Mouse (Mus musculus): ENCODE results near the gene Ubqln5. TPM values are rescaled to one million over a fixed set of nuclear protein-coding genes. Genes with fewer than 3 reads are reported as not detected.

Ubqln5 gene
- not detected in 2 replicates for polyA plus RNA-seq (2015; fragmentation: Nextera tagmentation; extraction: Ambion mirVana)

- no peak for ATAC-seq (ENCODE audit: insufficient number of reproducible peaks, low FRiP score, low TSS enrichment, low read depth)
- Histone ChIP-seq H3K4me3 (replicated peaks) (no peak within 1 kb of the TSS), H3K9ac (no peak within 1 kb of the TSS), H3K27me3 (no peaks in the 10 kb centered on the region), H3K9me3 (replicated peaks) (no peaks in the 10 kb centered on the region), H3K4me1 (no peaks in the 10 kb centered on the region), H3K27ac (replicated peaks) (no peak within 1 kb of the TSS), H3K36me3 (no peaks in the 10 kb centered on the region), H3K4me2 (replicated peaks) (no peak within 1 kb of the TSS)
- 87% methylated on average over 5 of the region's 5 CpGs for WGBS
These were observed at the start of gene Ubqln5 for GRCm38 (mm10) chr7:104129726-104130125. Ubqln5 (minus strand) TSS chr7:104129826.

DNA sequence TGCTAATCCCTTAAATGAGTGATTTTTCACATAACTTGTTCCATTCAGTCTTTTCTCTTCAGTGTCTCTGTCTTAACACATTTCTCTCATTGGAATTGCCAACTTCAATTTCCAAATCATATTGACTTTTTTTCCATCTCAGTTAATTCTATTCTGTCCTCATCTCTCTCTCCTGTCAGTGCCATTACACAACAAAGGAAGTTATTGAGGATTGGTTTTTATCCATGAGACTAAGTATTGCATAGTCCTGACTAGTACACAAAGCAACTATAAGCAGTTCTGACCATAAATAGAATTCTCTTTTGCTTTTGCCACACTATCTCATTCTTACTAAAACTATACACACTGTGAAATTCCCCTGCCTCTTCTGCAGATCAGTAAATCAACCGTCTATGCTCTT is 49.4 kb upstream of the Ubqln5 start:
- Histone ChIP-seq H3K9me3 (replicated peaks) (no peaks in the 10 kb centered on the region), H3K36me3 (no peaks in the 10 kb centered on the region), H3K27me3 (no peaks in the 10 kb centered on the region), H3K27ac (replicated peaks) (no peak overlapping the region), H3K4me1 (no peaks in the 10 kb centered on the region), H3K4me2 (replicated peaks) (no peak overlapping the region), H3K4me3 (replicated peaks) (no peak overlapping the region), H3K9ac (no peak overlapping the region)
- 91% methylated on average over 1 of the region's 1 CpGs for WGBS
- no peak for ATAC-seq (ENCODE audit: insufficient number of reproducible peaks, low FRiP score, low TSS enrichment, low read depth)

GRCm38 (mm10) chr7:104178422-104179054 is 48.9 kb upstream of the Ubqln5 start:
- Histone ChIP-seq H3K36me3 (no peaks in the 10 kb centered on the region), H3K27ac (replicated peaks) (no peak overlapping the region), H3K9ac (no peak overlapping the region), H3K4me3 (replicated peaks) (no peak overlapping the region), H3K4me1 (no peaks in the 10 kb centered on the region), H3K4me2 (replicated peaks) (no peak overlapping the region), H3K27me3 (no peaks in the 10 kb centered on the region), H3K9me3 (replicated peaks) (no peaks in the 10 kb centered on the region)
- no peak for ATAC-seq (ENCODE audit: insufficient number of reproducible peaks, low FRiP score, low TSS enrichment, low read depth)
- WGBS: 65% methylated on average over 5 of the region's 5 CpGs

DNA sequence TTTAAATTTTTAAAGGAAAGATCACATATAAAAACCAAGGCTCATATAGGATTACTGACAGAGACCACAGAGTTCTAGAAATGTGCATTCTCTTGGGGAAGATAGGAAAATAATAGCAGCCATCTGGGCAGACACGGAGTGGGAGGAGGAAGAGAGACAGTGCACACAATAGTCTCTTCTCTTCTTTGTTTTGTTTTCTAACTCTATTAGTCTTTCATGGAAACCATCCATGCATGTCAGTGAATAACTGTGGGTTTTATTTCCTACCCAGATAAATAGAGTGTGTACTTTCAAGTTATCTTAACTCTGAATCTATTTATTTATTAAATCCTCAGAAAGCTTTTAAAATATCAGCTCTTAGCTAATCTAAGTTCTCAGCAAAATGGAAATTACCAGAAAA is 45.5 kb upstream of the Ubqln5 start:
- Histone ChIP-seq H3K4me3 (replicated peaks) (no peak overlapping the region), H3K36me3 (no peaks in the 10 kb centered on the region), H3K27ac (replicated peaks) (no peak overlapping the region), H3K4me1 (no peaks in the 10 kb centered on the region), H3K9ac (no peak overlapping the region), H3K9me3 (replicated peaks) (no peaks in the 10 kb centered on the region), H3K4me2 (replicated peaks) (no peak overlapping the region), H3K27me3 (no peaks in the 10 kb centered on the region)
- no peak for ATAC-seq (ENCODE audit: insufficient number of reproducible peaks, low FRiP score, low TSS enrichment, low read depth)
- 44% methylated on average over 1 of the region's 1 CpGs for WGBS

DNA sequence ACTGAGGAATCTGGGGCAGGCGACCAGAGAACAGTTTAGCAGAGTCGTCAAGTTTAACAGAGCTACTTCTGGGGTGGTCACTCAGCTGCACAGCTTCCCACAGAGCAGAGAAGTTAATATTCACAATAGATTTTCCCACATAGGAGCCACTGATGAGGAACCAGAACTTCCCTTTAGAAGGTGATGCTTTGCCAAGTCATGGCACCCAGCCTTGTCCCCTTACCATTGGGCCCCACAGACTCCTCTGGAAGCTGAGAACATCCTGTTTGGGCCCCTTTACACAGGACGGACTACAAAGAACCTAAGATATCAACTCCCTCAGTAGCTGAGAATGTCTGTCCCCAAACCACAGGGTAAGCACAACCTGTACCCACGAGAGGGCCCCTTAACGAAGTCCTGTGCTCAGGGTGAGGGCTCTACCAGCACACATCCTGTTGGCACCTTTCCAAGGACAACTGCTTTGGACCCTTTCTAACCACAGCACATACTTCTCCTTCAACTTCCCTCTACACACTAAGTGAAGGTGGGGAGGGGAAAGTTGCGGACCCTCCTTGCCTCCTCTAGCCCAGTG is 40.1 kb upstream of the Ubqln5 start:
- H3K4me1 ChIP-seq: no peaks in the 10 kb centered on the region
- no peak overlapping the region for H3K4me2 ChIP-seq (replicated peaks)
- WGBS: 58% methylated on average over 6 of the region's 6 CpGs
- no peak for ATAC-seq (ENCODE audit: insufficient number of reproducible peaks, low FRiP score, low TSS enrichment, low read depth)
- no peaks in the 10 kb centered on the region for H3K27me3 ChIP-seq
- no peak overlapping the region for H3K9ac ChIP-seq
- H3K27ac ChIP-seq (replicated peaks): no peak overlapping the region
- no peaks in the 10 kb centered on the region for H3K9me3 ChIP-seq (replicated peaks)
- no peak overlapping the region for H3K4me3 ChIP-seq (replicated peaks)
- no peaks in the 10 kb centered on the region for H3K36me3 ChIP-seq

- Histone ChIP-seq H3K36me3 (no peaks in the 10 kb centered on the region), H3K4me2 (replicated peaks) (no peak overlapping the region), H3K9me3 (replicated peaks) (no peaks in the 10 kb centered on the region), H3K27ac (replicated peaks) (no peak overlapping the region), H3K9ac (no peak overlapping the region), H3K27me3 (no peaks in the 10 kb centered on the region), H3K4me1 (no peaks in the 10 kb centered on the region), H3K4me3 (replicated peaks) (no peak overlapping the region)
- WGBS: 82% methylated on average over 6 of the region's 6 CpGs
- no peak for ATAC-seq (ENCODE audit: insufficient number of reproducible peaks, low FRiP score, low TSS enrichment, low read depth)
These were observed 37.5 kb upstream of the Ubqln5 start for GRCm38 (mm10) chr7:104167105-104167504.

GRCm38 (mm10) chr7:104150456-104150855 is 20.8 kb upstream of the Ubqln5 start, which contains the start of gene Ubqlnl:
Ubqlnl (minus strand) TSS chr7:104150556.
- H3K4me1 ChIP-seq: no peaks in the 10 kb centered on the region
- no peak for ATAC-seq (ENCODE audit: insufficient number of reproducible peaks, low FRiP score, low TSS enrichment, low read depth)
- H3K4me2 ChIP-seq (replicated peaks): no peak within 1 kb of the TSS
- 76% methylated on average over 2 of the region's 2 CpGs for WGBS
- H3K4me3 ChIP-seq (replicated peaks): no peak within 1 kb of the TSS
- H3K36me3 ChIP-seq: no peaks in the 10 kb centered on the region
- H3K27me3 ChIP-seq: no peaks in the 10 kb centered on the region
- H3K9me3 ChIP-seq (replicated peaks): no peaks in the 10 kb centered on the region
- H3K9ac ChIP-seq: no peak within 1 kb of the TSS
- no peak within 1 kb of the TSS for H3K27ac ChIP-seq (replicated peaks)

DNA sequence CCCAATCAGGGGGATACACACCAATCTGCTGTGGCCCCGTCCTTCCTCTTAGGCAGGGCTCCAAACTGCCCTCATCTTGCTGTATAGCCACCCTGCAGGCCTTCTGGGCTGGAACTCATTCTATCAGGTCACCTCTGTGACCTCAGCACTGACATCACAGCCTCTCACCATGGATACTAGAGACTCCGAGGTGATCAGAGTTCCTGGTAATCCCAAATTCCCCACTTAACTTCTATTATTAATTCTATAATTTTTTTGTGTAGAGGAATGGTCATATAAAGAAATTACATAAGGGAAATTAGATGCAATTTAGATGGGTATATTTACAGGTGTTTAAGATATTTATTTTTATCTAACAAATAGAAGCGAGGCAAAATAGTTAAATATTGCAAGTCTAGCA is 13.6 kb upstream of the Ubqln5 start, which contains the start of gene Ubqln3:
TSS of gene Ubqln3 (minus strand) at position 101 of the 400 bp plus-strand sequence.
- Histone ChIP-seq H3K4me2 (replicated peaks) (no peak within 1 kb of the TSS), H3K36me3 (no peaks in the 10 kb centered on the region), H3K4me1 (no peaks in the 10 kb centered on the region), H3K27ac (replicated peaks) (no peak within 1 kb of the TSS), H3K9me3 (replicated peaks) (no peaks in the 10 kb centered on the region), H3K9ac (no peak within 1 kb of the TSS), H3K27me3 (no peaks in the 10 kb centered on the region), H3K4me3 (replicated peaks) (no peak within 1 kb of the TSS)
- ATAC-seq (ENCODE audit: insufficient number of reproducible peaks, low FRiP score, low TSS enrichment, low read depth): no peak
- 72% methylated on average over 3 of the region's 3 CpGs for WGBS

DNA sequence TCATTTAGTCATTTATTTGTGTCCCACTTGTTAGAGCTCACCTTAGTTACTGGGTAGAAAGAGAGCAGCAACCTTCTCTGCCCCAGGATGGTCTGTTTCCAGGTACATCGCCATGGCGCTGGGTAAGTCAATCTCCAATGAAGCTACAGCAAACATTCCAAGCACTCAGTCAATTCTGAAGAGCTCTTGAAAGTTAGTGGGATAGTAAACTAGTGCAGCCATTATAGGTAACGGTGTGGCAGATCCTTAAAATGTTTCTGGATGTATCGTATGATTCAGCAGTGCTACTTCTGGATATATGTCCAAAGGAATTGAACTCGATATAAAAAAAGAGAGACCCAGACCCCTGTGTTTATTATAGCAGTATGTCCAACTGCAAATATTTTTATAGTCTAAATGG is 7.7 kb upstream of the Ubqln5 start, which contains the start of gene Olfr643:
TSS of gene Olfr643 (minus strand) at position 101 of the 400 bp plus-strand sequence.
- no peak within 1 kb of the TSS for H3K4me3 ChIP-seq (replicated peaks)
- WGBS: 85% methylated on average over 5 of the region's 5 CpGs
- no peaks in the 10 kb centered on the region for H3K4me1 ChIP-seq
- H3K4me2 ChIP-seq (replicated peaks): no peak within 1 kb of the TSS
- no peak within 1 kb of the TSS for H3K9ac ChIP-seq
- H3K9me3 ChIP-seq (replicated peaks): no peaks in the 10 kb centered on the region
- no peaks in the 10 kb centered on the region for H3K36me3 ChIP-seq
- no peaks in the 10 kb centered on the region for H3K27me3 ChIP-seq
- ATAC-seq (ENCODE audit: insufficient number of reproducible peaks, low FRiP score, low TSS enrichment, low read depth): no peak
- H3K27ac ChIP-seq (replicated peaks): no peak within 1 kb of the TSS

- no peak within 1 kb of the TSS for H3K27ac ChIP-seq (replicated peaks)
- no peak for ATAC-seq (ENCODE audit: insufficient number of reproducible peaks, low FRiP score, low TSS enrichment, low read depth)
- no peak within 1 kb of the TSS for H3K4me3 ChIP-seq (replicated peaks)
- no peak within 1 kb of the TSS for H3K9ac ChIP-seq
- no peak within 1 kb of the TSS for H3K4me2 ChIP-seq (replicated peaks)
- H3K27me3 ChIP-seq: no peaks in the 10 kb centered on the region
- H3K9me3 ChIP-seq (replicated peaks): no peaks in the 10 kb centered on the region
- H3K4me1 ChIP-seq: no peaks in the 10 kb centered on the region
- no peaks in the 10 kb centered on the region for H3K36me3 ChIP-seq
These were observed 25.0 kb downstream of the Ubqln5 start, which contains the start of gene Olfr646 for GRCm38 (mm10) chr7:104104757-104104972. Olfr646 (plus strand) TSS chr7:104104873.

- no peak for ATAC-seq (ENCODE audit: insufficient number of reproducible peaks, low FRiP score, low TSS enrichment, low read depth)
- 73% methylated on average over 4 of the region's 4 CpGs for WGBS
These were observed 25.5 kb downstream of the Ubqln5 start for GRCm38 (mm10) chr7:104103913-104104756.

More at GRCm38 (mm10) chr7:104103913-104104756, 25.5 kb downstream of the Ubqln5 start:
- no peak overlapping the region for H3K9ac ChIP-seq
- H3K4me3 ChIP-seq (replicated peaks): no peak overlapping the region
- H3K36me3 ChIP-seq: no peaks in the 10 kb centered on the region
- no peak overlapping the region for H3K27ac ChIP-seq (replicated peaks)
- no peaks in the 10 kb centered on the region for H3K27me3 ChIP-seq
- H3K9me3 ChIP-seq (replicated peaks): no peaks in the 10 kb centered on the region
- no peaks in the 10 kb centered on the region for H3K4me1 ChIP-seq
- no peak overlapping the region for H3K4me2 ChIP-seq (replicated peaks)

All from embryonic facial prominence, embryonic 15.5 days (tissue).